16 mouse cellular contexts compared by ENCODE assay signal in genomic region chr5:139516281-139516680, GRCm38 (mm10). TPM values are rescaled to one million over a fixed set of nuclear protein-coding genes. Genes with fewer than 3 reads are reported as not detected.
A peak's percentile ranks its signal among the peaks of the same experiment; 100 is the strongest.
DNase-seq lines count a peak whose midpoint lies in the region; ATAC-seq and TF ChIP-seq lines count a peak whose summit lies in the region.
"Had no signal": no experiment of that assay in that cellular context is flagged by ENCODE, and none has a peak within 500 bp of the region (broad histone marks: within the 10 kb centered on the region; RNA-seq: fewer than 3 reads in every experiment).

No protein-coding gene starts in this region.

- WGBS in heart, adult 2 months, result 15% methylated on average over 11 of the region's 11 CpGs
- WGBS in midbrain, embryonic 11.5 days, result 50% methylated on average over 11 of the region's 11 CpGs
- WGBS in midbrain, embryonic 15.5 days, result 37% methylated on average over 11 of the region's 11 CpGs
- 15% methylated on average over 11 of the region's 11 CpGs for WGBS in forebrain, embryonic 16.5 days

- H3K4me3 ChIP-seq in heart, adult 2 months, result no peak overlapping the region
- no peak overlapping the region for H3K4me3 ChIP-seq in midbrain, embryonic 11.5 days (ENCODE audit: low read depth, low read length)
- no peak overlapping the region for H3K4me3 ChIP-seq in midbrain, embryonic 15.5 days
- no peak overlapping the region for H3K4me3 ChIP-seq in forebrain, embryonic 16.5 days (replicated peaks; ENCODE audit: low read length)
- H3K4me3 ChIP-seq in layer of hippocampus, adult 2 months, result no peak overlapping the region
- H3K4me3 ChIP-seq: hindbrain, embryonic 12.5 days had no signal

- H3K9ac ChIP-seq in heart, adult 2 months (ENCODE audit: low read depth, low read length), result no peak overlapping the region
- H3K9ac ChIP-seq in midbrain, embryonic 11.5 days (ENCODE audit: low read length), result no peak overlapping the region
- no peak overlapping the region for H3K9ac ChIP-seq in midbrain, embryonic 15.5 days
- H3K9ac ChIP-seq in forebrain, embryonic 16.5 days (replicated peaks; ENCODE audit: low read depth, low read length), result no peak overlapping the region
- H3K9ac ChIP-seq: hindbrain, embryonic 12.5 days had no signal

- intact Hi-C loops in heart, postnatal 14 days (cut with DNase I), result no loop called here
- intact Hi-C loops in heart, adult 2 months (cut with DNase I), result no loop called here

- H3K36me3 ChIP-seq in heart, adult 2 months (ENCODE audit: control insufficient read depth, insufficient read depth, low read length), result no peaks in the 10 kb centered on the region
- no peaks in the 10 kb centered on the region for H3K36me3 ChIP-seq in midbrain, embryonic 11.5 days (ENCODE audit: control insufficient read depth, insufficient read depth, low read length)
- H3K36me3 ChIP-seq in midbrain, embryonic 15.5 days (replicated peaks), result no peaks in the 10 kb centered on the region
- no peaks in the 10 kb centered on the region for H3K36me3 ChIP-seq in forebrain, embryonic 16.5 days (ENCODE audit: control insufficient read depth, insufficient read depth)
- H3K36me3 ChIP-seq: G1E; hindbrain, embryonic 12.5 days had no signal

- no peak for TF ChIP-seq CTCF in heart, adult 2 months (IDR thresholded peaks at IDR 0.05)
- TF ChIP-seq CTCF in layer of hippocampus, adult 2 months (conservative IDR thresholded peaks at IDR 0.05), result no peak

- ATAC-seq in cerebellum, adult (ENCODE audit: insufficient number of reproducible peaks, low FRiP score, low TSS enrichment), result no peak
- ATAC-seq in midbrain, embryonic 11.5 days (ENCODE audit: low FRiP score), result no peak
- no peak for ATAC-seq in midbrain, embryonic 15.5 days (replicated peaks)
- ATAC-seq in forebrain, embryonic 16.5 days, result peak; percentile 76

- H3K27ac ChIP-seq in heart, adult 2 months, result no peak overlapping the region
- H3K27ac ChIP-seq in midbrain, embryonic 11.5 days (ENCODE audit: low read depth, low read length), result no peak overlapping the region
- no peak overlapping the region for H3K27ac ChIP-seq in midbrain, embryonic 15.5 days
- H3K27ac ChIP-seq in forebrain, embryonic 16.5 days (ENCODE audit: low read length), result no peak overlapping the region
- no peak overlapping the region for H3K27ac ChIP-seq in layer of hippocampus, adult 2 months
- H3K27ac ChIP-seq: hindbrain, embryonic 12.5 days; macrophage had no signal

- TF ChIP-seq EP300 in heart, adult 2 months (IDR thresholded peaks at IDR 0.05; ENCODE audit: insufficient read depth, low read depth, low read length), result no peak

- no peak overlapping the region for H3K4me2 ChIP-seq in midbrain, embryonic 11.5 days
- no peak overlapping the region for H3K4me2 ChIP-seq in midbrain, embryonic 15.5 days
- H3K4me2 ChIP-seq in forebrain, embryonic 16.5 days (ENCODE audit: low read length), result no peak overlapping the region
- H3K4me2 ChIP-seq: hindbrain, embryonic 12.5 days had no signal

- no peaks in the 10 kb centered on the region; the same call in 1 of the 2 replicates for H3K27me3 ChIP-seq in heart, adult 2 months (ENCODE audit: control insufficient read depth, insufficient read depth, low read length)
- no peaks in the 10 kb centered on the region for H3K27me3 ChIP-seq in midbrain, embryonic 11.5 days (ENCODE audit: control insufficient read depth, insufficient read depth, low read length)
- no peaks in the 10 kb centered on the region for H3K27me3 ChIP-seq in midbrain, embryonic 15.5 days (replicated peaks)
- peaks cover 17% of the 10 kb centered on the region; the same call in 1 of the 2 replicates for H3K27me3 ChIP-seq in forebrain, embryonic 16.5 days (replicated peaks; ENCODE audit: control insufficient read depth, insufficient read depth, low read length)

- no peaks in the 10 kb centered on the region for H3K9me3 ChIP-seq in midbrain, embryonic 11.5 days (ENCODE audit: control insufficient read depth, low read length)
- no peaks in the 10 kb centered on the region for H3K9me3 ChIP-seq in midbrain, embryonic 15.5 days
- 0 out of 2 replicates have a peak, but pooled peaks cover 2% of the 10 kb centered on the region for H3K9me3 ChIP-seq in forebrain, embryonic 16.5 days (ENCODE audit: control insufficient read depth, low read length)
- H3K9me3 ChIP-seq: G1E had no signal

- DNase-seq in cerebellum, adult 11 months, result peak; percentile 45
- peak; percentile 35 to 49 for DNase-seq in heart, postnatal 14 days
- DNase-seq in heart, adult 2 months, result no peak
- peak; percentile 77 for DNase-seq in midbrain, embryonic 11.5 days (ENCODE audit: low spot score, missing footprints)
- DNase-seq in layer of hippocampus, adult 2 months (ENCODE audit: low spot score in 2 of 2), result no peak
- DNase-seq: B cell, adult 2 months; kidney, adult 2 months; layer of hippocampus, adult 9-11 months had no signal

- no peaks in the 10 kb centered on the region for H3K79me2 ChIP-seq in heart, adult 2 months (replicated peaks; ENCODE audit: control insufficient read depth, insufficient read depth, low read length)

- H3K4me1 ChIP-seq in heart, adult 2 months (ENCODE audit: control insufficient read depth, insufficient read depth, low read length), result no peaks in the 10 kb centered on the region
- no peaks in the 10 kb centered on the region for H3K4me1 ChIP-seq in midbrain, embryonic 11.5 days (ENCODE audit: control insufficient read depth, insufficient read depth, low read length)
- peaks cover 6% of the 10 kb centered on the region; the same call in 1 of the 2 replicates for H3K4me1 ChIP-seq in midbrain, embryonic 15.5 days
- H3K4me1 ChIP-seq in forebrain, embryonic 16.5 days (replicated peaks; ENCODE audit: control insufficient read depth, insufficient read depth, low read length), result peaks cover 8% of the 10 kb centered on the region

- TF ChIP-seq POLR2A in heart, adult 2 months (IDR thresholded peaks at IDR 0.05; ENCODE audit: insufficient read depth, low read depth, low read length), result no peak

RNA-seq across cellular contexts. Expression of gene Uncx, which starts 27.0 kb away (rescaled TPM):
- total RNA-seq in heart, postnatal 14 days (2021), result not detected
- not detected for total RNA-seq in heart, adult 2 months (2021)
- polyA plus RNA-seq in heart, adult 2 months (2012; rRNA removed), result not detected in 2 replicates
- polyA plus RNA-seq in midbrain, embryonic 11.5 days (2014; fragmentation: Nextera tagmentation; extraction: Ambion mirVana), result 41.8 and 46.4 TPM in 2 replicates
- 43.5 and 48.8 TPM in 2 replicates for polyA plus RNA-seq in midbrain, embryonic 15.5 days (2015; fragmentation: Nextera tagmentation; extraction: Ambion mirVana)
- polyA plus RNA-seq in forebrain, embryonic 16.5 days (2015; fragmentation: Nextera tagmentation; extraction: Ambion mirVana), result 1.6 and 6.4 TPM in 2 replicates
- total RNA-seq in layer of hippocampus, adult 2 months (2021), result not detected
- total RNA-seq: G1E had no signal
- polyA plus RNA-seq: G1E; macrophage; testis, adult 2 months; urinary bladder, adult 2 months had no signal

RNA-seq across cellular contexts. Expression of gene Zfand2a, which starts 31.9 kb away (rescaled TPM):
- total RNA-seq in heart, postnatal 14 days (2021), result 10 to 100 TPM; 16.4 to 16.5 TPM
- 10 to 100 TPM; 14.0 to 16.7 TPM for total RNA-seq in heart, adult 2 months (2021)
- 12.0 and 17.6 TPM in 2 replicates for polyA plus RNA-seq in heart, adult 2 months (2012; rRNA removed)
- 4.4 and 6.9 TPM in 2 replicates for polyA plus RNA-seq in midbrain, embryonic 11.5 days (2014; fragmentation: Nextera tagmentation; extraction: Ambion mirVana)
- polyA plus RNA-seq in midbrain, embryonic 15.5 days (2015; fragmentation: Nextera tagmentation; extraction: Ambion mirVana), result 22.7 and 24.2 TPM in 2 replicates
- 18.8 and 21.4 TPM in 2 replicates for polyA plus RNA-seq in forebrain, embryonic 16.5 days (2015; fragmentation: Nextera tagmentation; extraction: Ambion mirVana)
- 10 to 100 TPM; 56.5 to 63.1 TPM for total RNA-seq in layer of hippocampus, adult 2 months (2021)

RNA-seq across cellular contexts. Expression of gene 3110082I17Rik, which starts 56.0 kb away (rescaled TPM):
- total RNA-seq in heart, postnatal 14 days (2021), result 1 to 10 TPM; 4.7 to 5.3 TPM
- 1 to 10 TPM; 4.9 to 5.6 TPM for total RNA-seq in heart, adult 2 months (2021)
- 5.4 and 5.7 TPM in 2 replicates for polyA plus RNA-seq in heart, adult 2 months (2012; rRNA removed)
- 33.5 and 34.1 TPM in 2 replicates for polyA plus RNA-seq in midbrain, embryonic 11.5 days (2014; fragmentation: Nextera tagmentation; extraction: Ambion mirVana)
- polyA plus RNA-seq in midbrain, embryonic 15.5 days (2015; fragmentation: Nextera tagmentation; extraction: Ambion mirVana), result 16.7 and 17.9 TPM in 2 replicates
- 21.4 and 22.7 TPM in 2 replicates for polyA plus RNA-seq in forebrain, embryonic 16.5 days (2015; fragmentation: Nextera tagmentation; extraction: Ambion mirVana)
- total RNA-seq in layer of hippocampus, adult 2 months (2021), result 10 to 100 TPM; 17.1 to 18.1 TPM

Comparison
In these comparisons a context has a peak if more than half of its experiments do, and no peak if none do; other contexts are left out.
1. DNase-seq: peak in cerebellum, adult 11 months (single experiment), heart, postnatal 14 days (2 of 2) and midbrain, embryonic 11.5 days (single experiment); none in heart, adult 2 months (0 of 2) and layer of hippocampus, adult 2 months (0 of 2).